Mouse (Mus musculus): Measurements from ENCODE around the gene Rapgef4.
A peak's percentile ranks its signal among the peaks of the same experiment; 100 is the strongest.

The Rapgef4 gene

GRCm38 (mm10) chr2:72175971-72176370 lies 194.9 kb downstream of the Rapgef4 start:
- no peak for DNase-seq (ENCODE audit: extremely low read depth, insufficient read length, low spot score)

GRCm38 (mm10) chr2:72177214-72178023 lies 196.4 kb downstream of the Rapgef4 start:
- no peak for DNase-seq (ENCODE audit: extremely low read depth, insufficient read length, low spot score)

- no peak for DNase-seq (ENCODE audit: extremely low read depth, insufficient read length, low spot score)
These were observed 197.0 kb downstream of the Rapgef4 start for GRCm38 (mm10) chr2:72178025-72178424.

- DNase-seq (ENCODE audit: extremely low read depth, insufficient read length, low spot score), result no peak
These were observed 197.5 kb downstream of the Rapgef4 start for GRCm38 (mm10) chr2:72178515-72178914.

DNA sequence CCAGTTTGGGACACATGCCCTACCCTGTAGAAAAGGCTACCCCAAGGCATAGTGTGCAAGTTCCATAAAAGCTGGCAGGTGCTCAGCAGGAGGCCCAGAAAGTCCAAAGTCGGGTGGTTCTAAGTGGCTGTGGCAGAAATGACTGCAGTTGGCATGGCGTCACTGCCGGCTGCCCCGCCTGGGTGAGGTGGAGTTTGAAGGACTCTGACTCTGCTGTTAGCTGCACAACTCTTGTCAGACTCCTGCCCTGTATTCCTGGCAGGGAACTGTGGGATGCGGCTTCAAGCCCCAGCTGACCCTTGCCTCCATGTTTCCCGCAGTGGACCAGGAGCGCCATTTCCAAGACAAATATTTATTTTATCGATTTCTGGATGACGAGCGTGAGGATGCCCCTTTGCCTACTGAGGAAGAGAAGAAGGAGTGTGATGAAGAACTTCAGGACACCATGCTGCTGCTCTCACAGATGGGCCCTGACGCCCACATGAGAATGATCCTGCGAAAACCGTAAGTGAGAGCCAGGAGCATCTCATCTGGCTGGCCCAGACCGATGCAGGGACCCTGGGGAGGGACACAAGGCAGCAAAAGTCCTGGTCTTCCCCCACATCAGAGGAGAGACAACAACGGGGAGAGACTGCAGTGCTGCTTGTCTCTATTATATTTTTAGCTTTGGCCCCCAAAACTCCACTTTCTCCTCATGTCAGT lies 198.7 kb downstream of the Rapgef4 start:
- DNase-seq (ENCODE audit: extremely low read depth, insufficient read length, low spot score), result no peak

DNA sequence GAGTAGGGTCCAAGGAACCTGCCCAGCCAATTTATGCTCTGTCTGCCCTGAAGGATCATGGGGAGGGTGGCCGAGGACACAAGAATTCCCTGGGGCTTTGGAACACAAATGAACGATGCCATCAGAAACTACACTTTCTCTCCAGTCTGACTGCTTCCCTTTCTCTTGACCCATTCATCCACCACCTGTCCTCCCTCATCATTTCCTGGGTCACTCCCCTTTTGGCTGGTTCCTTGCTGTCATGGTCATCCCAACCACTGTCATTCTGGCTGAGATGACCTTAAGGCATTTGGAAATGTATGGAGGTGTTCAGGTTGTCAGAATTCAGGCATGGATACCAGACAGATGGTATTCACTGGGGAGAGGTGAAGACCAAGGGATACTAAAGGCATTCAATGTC lies 200.4 kb downstream of the Rapgef4 start:
- DNase-seq (ENCODE audit: extremely low read depth, insufficient read length, low spot score), result no peak

GRCm38 (mm10) chr2:72183751-72184150 lies 202.7 kb downstream of the Rapgef4 start:
- DNase-seq (ENCODE audit: extremely low read depth, insufficient read length, low spot score), result no peak

- peak; percentile 9 for DNase-seq (ENCODE audit: extremely low read depth, insufficient read length, low spot score)
These were observed 215.3 kb downstream of the Rapgef4 start for GRCm38 (mm10) chr2:72196190-72196965.

DNA sequence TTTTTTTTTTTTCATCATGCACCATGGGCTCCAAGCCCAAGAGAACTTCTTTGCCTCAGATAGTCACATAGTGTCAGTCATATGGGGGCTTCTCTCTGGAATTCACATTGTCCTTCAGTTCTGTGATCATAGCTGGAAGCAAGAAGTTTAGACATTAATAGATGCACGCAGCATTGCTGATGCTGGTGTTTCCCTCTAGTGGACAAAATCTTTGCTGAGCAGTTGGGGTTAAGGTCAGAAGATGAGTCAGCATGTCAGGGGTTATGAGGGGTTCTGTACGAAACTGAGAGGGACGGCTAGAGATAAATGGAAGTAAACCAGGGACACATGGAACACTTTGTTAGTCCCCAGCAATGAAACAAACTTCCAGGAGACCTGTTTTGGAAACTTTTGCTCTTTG lies 216.0 kb downstream of the Rapgef4 start:
- no peak for DNase-seq (ENCODE audit: extremely low read depth, insufficient read length, low spot score)

- no peak for DNase-seq (ENCODE audit: extremely low read depth, insufficient read length, low spot score)
These were observed 218.4 kb downstream of the Rapgef4 start for GRCm38 (mm10) chr2:72199451-72199850.

GRCm38 (mm10) chr2:72201506-72201905 lies 220.5 kb downstream of the Rapgef4 start:
- DNase-seq (ENCODE audit: extremely low read depth, insufficient read length, low spot score), result no peak

GRCm38 (mm10) chr2:72202252-72202651 lies 221.2 kb downstream of the Rapgef4 start:
- DNase-seq (ENCODE audit: extremely low read depth, insufficient read length, low spot score), result no peak

DNA sequence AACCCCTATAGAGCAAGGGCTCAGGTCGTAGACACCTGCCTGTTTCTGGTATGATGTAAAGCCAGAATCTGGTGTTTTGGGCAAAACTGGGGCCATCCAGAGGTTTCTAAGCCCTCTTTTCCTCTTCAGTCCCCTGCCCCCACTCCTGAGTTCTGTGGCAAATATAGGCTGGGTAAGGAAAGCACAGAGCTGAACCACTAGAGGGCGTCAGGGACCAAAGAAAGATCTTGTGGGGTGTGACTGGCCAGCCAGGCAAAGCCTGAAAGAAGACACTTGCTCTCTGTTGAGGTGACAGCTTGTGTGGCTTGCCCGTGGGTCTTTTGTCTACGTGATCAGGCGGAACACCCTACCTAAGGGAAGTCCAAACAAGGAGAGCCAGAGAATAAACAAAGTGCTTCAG lies 222.6 kb downstream of the Rapgef4 start:
- DNase-seq (ENCODE audit: extremely low read depth, insufficient read length, low spot score), result no peak

DNA sequence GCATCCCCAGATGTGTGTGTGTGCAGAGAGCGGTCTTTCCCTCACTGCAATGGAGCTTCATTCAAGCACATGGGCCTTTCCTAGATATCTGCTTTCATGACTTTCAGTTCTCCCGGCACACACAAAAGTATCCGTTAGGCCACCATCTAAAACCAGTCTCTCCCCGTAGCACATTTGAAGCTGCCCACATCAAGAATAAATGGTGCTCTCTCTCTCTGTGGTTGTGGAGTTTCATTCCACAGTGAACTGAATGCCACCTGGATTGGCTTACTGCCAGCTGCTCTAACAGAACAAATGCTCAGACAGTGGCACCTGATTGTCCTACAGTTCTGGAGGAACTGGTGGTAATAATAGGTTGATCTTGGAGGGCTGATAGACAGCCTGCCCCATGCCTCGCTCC lies 224.8 kb downstream of the Rapgef4 start:
- DNase-seq (ENCODE audit: extremely low read depth, insufficient read length, low spot score), result no peak

- DNase-seq (ENCODE audit: extremely low read depth, insufficient read length, low spot score), result no peak
These were observed 225.6 kb downstream of the Rapgef4 start for GRCm38 (mm10) chr2:72206530-72207248.

- no peak for DNase-seq (ENCODE audit: extremely low read depth, insufficient read length, low spot score)
These were observed 236.3 kb downstream of the Rapgef4 start for GRCm38 (mm10) chr2:72217336-72217735.

- DNase-seq (ENCODE audit: extremely low read depth, insufficient read length, low spot score), result no peak
These were observed 238.9 kb downstream of the Rapgef4 start for GRCm38 (mm10) chr2:72219921-72220320.

GRCm38 (mm10) chr2:72221283-72221682 lies 240.2 kb downstream of the Rapgef4 start:
- no peak for DNase-seq (ENCODE audit: extremely low read depth, insufficient read length, low spot score)

DNA sequence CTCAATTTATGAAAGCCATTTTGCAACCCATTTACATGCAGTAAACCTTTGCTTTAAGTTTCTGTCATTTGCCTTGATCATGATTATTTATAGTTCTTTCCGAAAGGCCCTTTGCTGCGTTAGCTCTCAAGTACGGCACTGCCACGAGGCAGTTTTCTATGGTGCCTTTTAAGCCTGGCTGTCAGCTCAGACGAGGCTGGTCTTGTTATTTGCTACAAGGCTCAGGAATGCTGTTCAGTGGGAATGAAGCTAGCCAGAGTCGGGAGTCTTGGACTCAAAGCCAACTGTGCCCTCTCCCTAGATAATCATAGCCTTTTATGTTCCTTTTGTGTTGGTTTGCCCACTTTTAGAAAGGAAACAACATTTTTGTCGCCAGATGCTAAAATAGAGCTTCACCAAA lies 240.7 kb downstream of the Rapgef4 start:
- no peak for DNase-seq (ENCODE audit: extremely low read depth, insufficient read length, low spot score)

GRCm38 (mm10) chr2:72222276-72222675 lies 241.2 kb downstream of the Rapgef4 start:
- no peak for DNase-seq (ENCODE audit: extremely low read depth, insufficient read length, low spot score)
